Mouse (Mus musculus) splenic B cell, adult 2 months (primary cell): ENCODE measurements around the gene Olfr1305.

ENCODE experiments used
- DNase-seq: peaks from one replicate; pipeline ENCODE4 v3.0.0-alpha.2; 2011; ENCODE audit warnings: low read depth, low spot score
- H3K27me3 ChIP-seq: 2 replicates; pipeline ENCODE4 v1.6.1; 2012; ENCODE audit warnings: mild to moderate bottlenecking, low read length, moderate library complexity, mixed read lengths; ENCODE audit not compliant: control insufficient read depth, poor library complexity, insufficient read depth, severe bottlenecking
- H3K36me3 ChIP-seq: 2 replicates; pipeline ENCODE4 v1.6.1; 2012; ENCODE audit warnings: mild to moderate bottlenecking, low read length, moderate library complexity, mixed read lengths; ENCODE audit not compliant: control insufficient read depth, poor library complexity, insufficient read depth, severe bottlenecking

The Olfr1305 gene

GRCm38 (mm10) chr2:111877049-111877448 lies at the start of gene Olfr1305:
Gene Olfr1305 (minus strand): TSS chr2:111877149.
- no peaks in the 10 kb centered on the region for H3K27me3 ChIP-seq
- no peak for DNase-seq
- no peaks in the 10 kb centered on the region for H3K36me3 ChIP-seq

- Histone ChIP-seq H3K36me3 (no peaks in the 10 kb centered on the region), H3K27me3 (no peaks in the 10 kb centered on the region)
- DNase-seq: no peak
Observed at GRCm38 (mm10) chr2:111916171-111916570, 39.2 kb upstream of the Olfr1305 start, which contains the start of gene Olfr1306. Gene Olfr1306 (minus strand): TSS chr2:111916271.

- no peak for DNase-seq
- no peaks in the 10 kb centered on the region for H3K36me3 ChIP-seq
- no peaks in the 10 kb centered on the region for H3K27me3 ChIP-seq
Observed at GRCm38 (mm10) chr2:111820240-111820639, 56.7 kb downstream of the Olfr1305 start, which contains the start of gene Olfr1303. Gene Olfr1303 (minus strand): TSS chr2:111820340.
